Mouse (Mus musculus) heart, postnatal 36 days (tissue): ENCODE measurements at regions not wholly inside any gene's neighbourhood (a gene's known extent, or its start where the extent isn't known, plus 50 kb on each side); places are given as distances from the start of the nearest gene placed in this dataset.
A peak's percentile ranks its signal among the peaks of the same experiment; 100 is the strongest.

Experiments used
- DNase-seq, 2 experiments: peaks; one replicate each; pipeline ENCODE4 v3.0.0; 2021 to 2022
- intact Hi-C: fragments of 180-260 bp; cut with DNase I; formaldehyde crosslinking; loops from one replicate; pipeline ENCODE4 v1.15.1; 2025

DNA sequence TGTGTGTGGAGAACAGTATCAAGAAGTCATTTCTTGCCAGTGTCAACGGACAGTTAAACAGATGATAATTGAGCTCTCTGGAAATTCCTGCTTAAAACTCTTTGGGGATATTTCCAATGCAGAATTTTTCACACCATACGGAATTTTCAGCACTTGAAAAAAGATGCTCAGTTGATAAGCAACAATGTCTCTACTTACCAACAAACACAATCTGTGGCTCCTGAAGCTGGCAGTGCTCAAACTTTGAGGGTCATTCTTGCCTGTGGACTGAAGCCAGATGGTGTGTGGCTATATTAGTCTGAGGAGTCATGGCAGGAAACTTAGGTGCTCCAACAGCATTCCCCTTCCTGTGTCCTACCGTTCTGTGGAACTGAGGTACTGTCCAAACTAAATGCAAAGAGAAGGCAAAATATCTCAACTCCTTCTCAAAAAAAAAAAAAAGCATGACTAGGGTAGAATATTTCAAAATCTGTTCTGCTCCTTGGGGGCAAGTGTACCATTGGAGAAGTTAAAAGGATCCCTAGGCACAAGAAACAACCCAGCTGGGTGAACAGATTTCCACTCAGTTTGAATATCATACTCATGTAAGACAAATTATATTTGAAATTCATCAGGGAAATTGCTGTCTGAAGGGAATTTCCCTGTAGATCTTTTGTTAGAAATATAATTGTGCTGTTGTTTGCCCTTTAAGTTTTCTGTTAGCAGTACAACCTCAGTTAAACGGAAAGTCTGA is 160.1 kb upstream of the Marcks start:
- intact Hi-C loops: no loop called here
- DNase-seq: no peak

DNA sequence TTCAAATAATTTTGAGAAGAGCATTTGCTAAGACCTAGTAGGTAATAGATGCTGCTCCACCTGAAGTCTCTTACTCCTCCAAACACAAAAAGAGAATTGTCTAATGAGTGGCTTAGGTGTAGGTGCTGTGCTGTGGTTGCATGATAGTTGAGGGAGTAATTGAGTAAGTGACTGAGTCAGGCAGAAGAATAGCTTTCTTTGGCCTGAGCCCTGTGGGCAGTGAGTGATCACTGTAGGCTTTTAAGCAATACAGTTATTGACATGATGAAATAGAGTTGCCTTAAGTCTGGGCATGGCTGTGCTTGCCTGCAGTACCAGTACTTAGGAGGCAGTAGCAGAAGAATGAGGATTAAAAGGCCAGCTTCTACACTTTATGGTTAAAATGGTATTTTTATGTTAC is 155.5 kb upstream of the Marcks start:
- no peak for DNase-seq
- intact Hi-C loops: no loop called here

DNA sequence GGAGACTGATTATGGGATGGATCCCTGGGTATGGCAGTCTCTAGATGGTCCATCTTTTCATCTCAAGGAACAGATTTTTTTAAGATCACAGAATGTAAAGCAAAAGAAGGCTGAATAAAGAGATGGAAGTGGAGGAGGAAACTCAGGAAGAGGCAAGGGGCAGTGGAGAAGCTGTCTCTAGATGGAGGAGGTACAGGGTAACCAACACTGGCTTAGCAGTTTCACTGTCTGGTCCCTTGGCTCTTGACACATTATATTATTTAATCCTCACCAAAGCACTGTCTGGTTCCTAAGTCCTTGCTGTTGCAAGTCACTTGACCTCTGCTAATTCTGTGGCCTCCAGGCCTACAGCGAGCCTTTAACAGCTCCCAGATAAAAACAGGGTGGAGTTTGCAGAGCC is 154.6 kb upstream of the Marcks start:
- no peak for DNase-seq
- intact Hi-C loops: no loop called here

DNA sequence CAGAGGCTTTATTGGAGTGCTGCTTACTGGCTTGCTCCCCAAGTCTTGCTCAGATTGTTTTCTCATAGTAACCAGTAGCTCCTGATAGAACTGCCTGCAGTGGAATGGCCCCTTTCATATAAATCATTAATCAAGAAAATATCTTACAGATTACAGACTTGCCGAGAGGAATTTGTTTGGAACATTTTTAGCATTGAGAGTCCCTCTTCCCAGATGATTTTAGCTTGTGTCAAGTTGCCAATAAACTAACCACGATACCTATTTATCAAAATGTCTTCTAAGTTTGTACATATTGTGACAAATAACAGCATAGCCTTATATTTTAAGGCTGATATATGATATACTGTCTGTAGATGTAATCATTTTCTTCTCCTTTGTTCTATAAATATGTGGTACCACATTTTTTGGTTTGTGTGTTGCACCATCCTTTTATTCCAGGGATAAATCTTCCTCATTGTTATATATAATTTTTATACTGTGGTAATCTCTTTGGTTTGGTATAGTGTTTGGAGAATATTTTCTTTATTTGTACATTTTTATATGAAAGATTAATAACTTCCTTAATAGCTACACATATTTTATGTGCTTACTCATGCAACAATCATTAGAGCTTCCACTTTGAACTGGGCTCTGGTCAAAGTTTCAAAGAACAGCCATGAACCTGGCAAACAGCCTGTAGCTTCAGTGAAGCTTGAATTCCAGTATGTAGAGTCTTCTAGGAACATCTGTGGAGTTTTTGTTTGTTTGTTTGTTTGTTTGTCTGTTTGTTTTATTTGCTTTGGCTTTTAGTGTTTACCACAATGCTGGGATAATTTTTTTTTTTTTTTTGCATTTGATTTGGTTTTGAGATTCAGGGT is 153.1 kb upstream of the Marcks start:
- no peak for DNase-seq
- intact Hi-C loops: no loop called here

DNA sequence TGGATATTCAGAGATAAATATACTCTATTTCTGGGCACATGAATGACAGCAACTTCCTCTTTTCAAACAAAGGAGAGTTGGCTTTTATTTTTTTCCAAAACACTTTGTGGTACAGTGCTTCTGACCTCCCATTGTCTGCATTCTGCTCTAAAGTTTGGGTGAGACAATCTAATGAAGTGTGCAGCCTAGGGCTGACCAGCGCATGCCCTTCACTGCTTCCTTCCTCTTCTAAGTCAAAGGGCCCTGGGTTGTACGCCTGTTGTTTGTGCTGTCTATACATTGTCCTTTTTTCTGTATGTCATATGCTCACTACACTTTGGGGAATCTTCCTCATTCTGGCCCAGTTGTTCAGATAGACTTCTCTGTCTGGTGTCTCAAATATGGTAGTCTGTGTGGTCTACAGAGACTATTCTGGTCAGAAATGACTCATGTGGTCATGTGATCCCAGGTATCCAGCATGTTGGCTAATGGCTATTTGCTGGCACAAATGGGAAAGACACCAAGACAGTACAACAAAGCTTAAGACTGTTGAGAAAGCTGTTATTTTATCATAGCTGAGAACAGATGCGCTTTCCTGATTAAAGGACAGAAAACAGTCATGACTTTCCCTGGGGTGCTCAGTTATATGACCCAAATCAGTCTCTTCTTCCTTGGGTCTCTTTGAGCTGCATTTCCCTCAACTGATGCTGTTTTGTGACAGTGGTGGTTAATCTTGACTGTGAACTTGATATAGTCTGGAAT is 151.4 kb upstream of the Marcks start:
- DNase-seq: no peak
- intact Hi-C loops: no loop called here

DNA sequence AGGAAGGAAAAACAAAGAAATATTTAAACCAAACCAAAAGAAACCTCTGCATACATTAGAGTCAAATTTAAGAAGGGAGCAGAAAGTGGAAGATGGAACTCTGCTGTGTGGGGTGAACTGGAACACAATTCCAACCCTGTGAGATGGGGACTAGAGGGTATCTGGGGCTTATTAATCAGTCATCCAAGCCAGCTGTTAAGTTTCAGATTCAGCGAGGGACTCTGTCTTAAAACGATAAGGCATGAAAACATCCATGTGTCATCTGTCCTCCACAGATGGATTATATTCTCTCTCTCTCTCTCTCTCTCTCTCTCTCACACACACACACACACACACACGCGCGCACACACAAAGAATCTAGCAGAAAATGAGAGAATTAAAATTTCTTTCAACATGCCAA is 147.6 kb upstream of the Marcks start:
- intact Hi-C loops: no loop called here
- DNase-seq: no peak

DNA sequence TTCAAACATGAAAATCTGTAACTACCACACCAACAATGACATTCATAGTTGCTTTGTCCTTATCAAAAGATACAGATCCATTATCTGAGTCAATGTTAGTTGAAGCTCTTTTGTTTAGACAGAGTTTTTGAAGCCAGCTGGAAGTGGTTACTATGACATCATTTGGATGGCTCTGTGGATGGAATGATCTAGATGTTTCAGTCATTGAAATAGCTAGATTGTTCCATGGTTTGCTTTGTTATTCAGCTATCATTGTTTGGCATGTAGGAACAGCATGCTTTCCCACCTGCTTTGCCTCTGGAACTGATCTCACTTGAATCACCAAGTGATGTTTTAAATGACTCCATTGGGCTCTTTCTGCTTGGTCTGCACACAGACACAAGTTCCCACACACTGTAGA is 144.2 kb upstream of the Marcks start:
- DNase-seq: no peak
- intact Hi-C loops: no loop called here

DNA sequence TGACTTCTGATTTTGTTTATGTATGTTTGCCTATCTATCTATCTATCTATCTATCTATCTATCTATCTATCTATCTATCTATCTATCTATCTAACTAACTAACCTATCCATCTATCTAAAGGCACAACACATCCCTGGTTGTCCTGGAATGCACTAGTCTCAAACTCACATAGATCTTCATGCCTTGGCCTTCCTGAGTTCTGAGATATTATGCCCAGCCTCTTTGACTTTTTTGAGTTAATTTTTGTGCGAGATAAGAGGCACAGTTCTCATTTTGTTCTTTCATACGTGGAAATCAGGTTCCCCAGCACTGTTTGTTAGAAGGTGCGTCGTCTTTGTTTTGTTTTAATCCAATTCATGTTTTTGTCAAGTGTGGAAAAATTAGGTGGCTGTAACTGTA is 142.1 kb upstream of the Marcks start:
- DNase-seq: no peak
- intact Hi-C loops: no loop called here

DNA sequence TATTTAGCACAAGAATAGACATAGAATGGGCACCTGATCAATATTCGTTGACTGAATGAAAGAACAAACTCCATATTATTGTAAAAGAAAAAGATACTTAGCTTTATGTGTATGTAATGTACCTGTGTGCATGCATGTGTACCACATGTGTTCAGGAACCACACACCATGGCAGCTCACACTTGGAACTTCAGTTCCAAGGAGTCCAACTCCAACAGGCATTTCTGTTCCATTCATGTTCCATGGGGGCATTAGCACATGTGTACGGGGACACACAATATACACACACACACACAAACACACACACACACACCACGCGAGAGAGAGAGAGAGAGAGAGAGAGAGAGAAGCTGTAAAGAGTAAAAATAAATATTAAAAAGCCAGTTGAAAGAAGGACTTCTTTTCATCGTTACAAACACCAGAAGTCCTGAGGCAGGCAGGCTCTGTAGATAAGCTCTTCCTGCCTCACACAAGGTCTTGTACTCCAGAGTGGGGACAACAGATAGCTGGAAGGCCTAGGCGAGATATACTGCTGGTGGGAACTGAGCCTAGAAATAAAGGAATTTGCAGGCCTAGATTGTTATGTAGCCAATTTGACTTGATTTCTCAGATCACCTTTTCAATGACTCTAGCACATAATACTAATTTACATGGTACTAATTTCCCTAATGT is 141.6 kb upstream of the Marcks start:
- no peak for DNase-seq
- intact Hi-C loops: no loop called here

DNA sequence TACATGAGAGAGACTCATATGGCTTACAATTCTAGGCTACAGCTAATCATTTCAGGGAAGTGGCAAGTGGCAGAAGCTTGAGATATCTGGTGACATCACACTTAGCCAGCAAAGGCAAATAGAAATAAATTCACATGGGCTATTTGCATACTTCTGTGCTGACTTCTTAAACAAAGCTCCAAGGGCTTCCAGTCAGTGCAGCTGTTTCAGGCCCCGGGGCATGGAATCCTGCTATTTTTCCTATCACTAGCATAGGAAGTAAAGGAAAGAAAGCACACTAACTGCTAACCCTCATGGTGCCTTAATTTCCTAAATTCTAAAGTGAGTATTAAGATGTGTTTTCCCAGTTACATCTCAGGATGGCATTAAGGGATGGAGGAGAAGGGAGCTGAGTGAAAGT is 140.6 kb upstream of the Marcks start:
- no peak for DNase-seq
- intact Hi-C loops: loop anchor here (5.0 kb wide), 1 partner anchor 137 kb away; no protein-coding TSS in a partner anchor

DNA sequence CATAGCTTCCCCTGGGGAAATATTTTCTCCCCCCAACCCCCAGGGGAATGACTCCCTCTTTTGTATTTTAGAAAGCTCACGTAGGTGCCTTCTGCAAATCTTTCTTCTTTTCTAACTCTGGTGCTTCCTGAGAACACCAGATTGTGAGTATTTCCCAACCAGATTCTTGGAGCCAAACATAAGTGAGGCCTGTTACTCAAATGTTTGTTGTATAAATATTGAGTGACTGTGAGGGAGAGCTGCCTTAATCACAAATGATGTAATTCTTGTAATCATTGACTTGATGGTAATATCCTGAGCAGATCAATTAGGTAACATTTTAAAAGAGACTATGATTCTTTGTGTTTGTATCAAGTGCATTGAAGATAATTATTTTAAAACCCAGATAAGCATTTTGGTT is 137.1 kb upstream of the Marcks start:
- intact Hi-C loops: loop anchor here (5.0 kb wide), 1 partner anchor 134 kb away; no protein-coding TSS in a partner anchor
- no peak for DNase-seq

DNA sequence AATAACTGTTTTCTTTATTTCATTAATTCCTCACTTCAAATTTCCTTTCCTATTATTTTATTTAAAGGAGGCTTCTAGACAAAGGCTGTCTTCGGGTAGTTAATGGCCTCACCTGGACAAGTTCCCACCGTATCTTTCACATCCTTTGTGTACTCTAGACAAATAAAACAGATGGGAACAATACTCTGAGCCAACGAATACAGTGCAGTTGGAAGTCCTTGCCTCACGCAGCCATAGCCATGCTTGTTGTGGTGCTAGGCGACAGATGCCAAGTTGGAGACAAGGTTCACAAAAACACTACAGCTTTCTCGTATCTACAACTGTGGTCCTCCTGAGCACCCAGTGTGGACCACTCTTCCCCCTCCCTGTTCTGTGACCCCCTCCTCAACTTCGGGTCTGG is 136.6 kb upstream of the Marcks start:
- DNase-seq: no peak
- intact Hi-C loops: loop anchor here (5.0 kb wide), 1 partner anchor 133 kb away; no protein-coding TSS in a partner anchor

DNA sequence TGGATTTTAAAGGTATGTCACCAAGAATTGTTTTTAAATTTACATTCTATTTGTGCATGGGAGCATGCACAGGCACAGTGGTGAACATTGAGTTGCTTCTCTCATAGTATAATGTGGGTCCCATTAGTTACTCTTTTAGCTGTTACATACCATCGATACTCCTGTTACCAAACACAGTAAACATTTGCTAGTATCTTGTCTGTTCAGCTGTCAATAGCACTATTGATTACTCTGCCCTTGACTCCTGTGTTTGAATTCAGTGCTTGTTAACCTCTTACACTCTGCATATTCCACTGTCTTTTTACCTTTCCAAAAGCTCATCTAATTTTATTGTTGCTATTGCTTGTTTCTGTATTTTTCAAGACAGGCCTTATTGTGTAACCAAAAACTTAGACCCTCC is 133.2 kb upstream of the Marcks start:
- intact Hi-C loops: no loop called here
- DNase-seq: no peak

DNA sequence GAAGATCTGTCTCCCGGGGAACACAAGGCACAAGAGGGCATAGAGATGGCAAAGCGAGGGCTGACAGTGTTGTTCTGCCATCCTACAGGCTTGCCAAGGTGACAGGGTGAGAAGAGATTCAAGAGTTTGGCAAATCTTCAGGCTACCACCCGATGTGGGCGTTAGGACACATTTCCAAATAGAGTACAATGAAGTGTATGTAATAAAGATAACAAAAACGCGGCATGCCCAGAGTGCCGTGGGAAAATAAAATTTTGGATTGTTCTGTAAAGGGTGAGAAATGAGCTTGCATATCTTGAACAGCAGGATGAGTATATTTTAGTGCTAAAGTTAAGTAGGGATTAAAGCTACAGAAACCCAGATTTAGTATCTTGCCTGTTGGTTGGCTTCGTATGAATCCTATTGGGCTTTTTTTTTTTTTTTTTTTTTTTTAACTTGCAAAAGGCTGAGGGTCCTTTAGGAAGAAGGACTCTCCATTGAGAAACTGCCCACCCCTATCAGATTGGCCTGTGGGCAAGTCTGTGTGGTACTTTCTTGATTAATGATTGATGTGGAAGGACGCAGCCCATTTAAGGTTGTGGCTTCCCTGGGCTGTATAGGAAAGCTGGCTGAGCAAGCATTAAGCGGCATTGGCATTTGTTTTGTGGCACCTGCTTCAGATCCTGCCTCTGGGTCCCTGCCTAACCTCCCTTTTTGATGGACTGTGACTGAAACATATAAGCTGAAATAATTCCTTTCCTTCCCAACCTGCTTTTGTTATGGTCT is 131.7 kb upstream of the Marcks start:
- DNase-seq: no peak
- intact Hi-C loops: no loop called here

DNA sequence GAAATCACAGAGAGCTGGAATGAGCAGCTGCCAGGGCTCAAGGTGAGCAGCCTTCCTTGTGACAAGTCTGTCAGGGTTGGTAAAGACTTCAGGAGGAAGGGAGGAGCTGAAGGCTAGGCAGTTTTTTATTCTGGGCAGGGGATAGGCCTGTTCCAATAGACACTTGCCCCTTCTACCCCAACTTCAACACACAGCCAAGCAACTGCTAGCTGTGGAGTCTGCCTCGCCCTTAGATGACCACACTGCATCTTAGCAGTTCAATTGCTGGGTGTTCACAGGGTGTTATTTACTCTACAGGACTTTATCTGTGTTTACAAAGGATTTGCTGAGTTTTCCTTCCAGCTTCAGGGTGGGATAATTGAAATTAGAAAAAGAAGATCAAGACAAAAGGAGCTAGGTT is 128.2 kb upstream of the Marcks start:
- intact Hi-C loops: no loop called here
- DNase-seq: no peak

DNA sequence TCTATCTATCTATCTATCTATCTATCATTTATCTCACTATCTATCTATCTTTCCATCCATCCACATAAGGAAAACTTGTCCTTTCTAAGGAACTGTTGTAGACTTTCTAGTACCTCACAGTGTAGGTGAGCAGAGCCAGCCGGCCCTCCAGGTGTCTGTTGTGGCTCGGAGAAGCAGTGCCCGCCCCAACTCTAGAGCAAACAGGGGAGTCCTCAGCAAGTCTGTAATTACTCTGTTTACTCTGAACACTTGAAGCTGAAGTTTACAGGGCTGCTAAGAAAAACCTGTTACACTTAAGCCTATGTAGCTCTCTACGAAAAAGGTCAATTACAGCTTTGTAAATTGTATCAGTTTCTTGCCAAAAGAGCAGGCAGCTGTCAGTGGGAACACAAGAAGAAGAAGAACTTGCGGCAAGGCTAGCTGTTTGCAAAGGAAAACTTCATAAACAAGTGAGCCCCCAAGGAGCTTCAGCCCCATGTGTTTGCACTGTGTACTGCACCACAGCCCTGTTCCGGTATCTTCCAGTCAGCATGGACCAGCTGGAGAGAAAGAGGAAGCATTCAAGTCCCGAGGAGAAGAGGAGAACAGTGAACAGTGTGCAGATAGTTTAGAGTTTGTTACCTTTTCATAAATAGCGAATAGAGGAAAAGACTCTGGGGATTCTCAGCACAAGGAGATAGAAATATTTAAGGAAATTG is 122.2 kb upstream of the Marcks start:
- intact Hi-C loops: no loop called here
- peak; percentile 33 to 42 for DNase-seq

DNA sequence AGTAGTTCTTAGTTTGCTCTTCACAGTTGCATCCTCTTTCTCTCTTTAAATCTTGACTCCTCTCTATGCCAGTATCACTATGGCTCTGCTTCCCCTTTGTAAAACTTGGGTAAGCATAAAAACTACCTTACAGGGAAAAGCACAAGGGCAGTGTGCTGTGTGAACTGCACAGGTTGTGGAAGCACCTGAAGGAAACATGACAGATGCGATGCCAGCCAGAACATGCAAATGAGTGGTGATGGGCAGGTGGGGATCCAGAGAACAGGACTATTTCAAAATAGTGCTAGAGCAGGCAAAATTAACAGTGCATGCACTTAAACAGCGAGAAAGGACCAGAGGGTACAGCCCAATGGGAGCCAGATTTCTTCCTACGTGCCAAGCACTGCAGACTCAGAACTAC is 120.5 kb upstream of the Marcks start:
- DNase-seq: no peak
- intact Hi-C loops: no loop called here

DNA sequence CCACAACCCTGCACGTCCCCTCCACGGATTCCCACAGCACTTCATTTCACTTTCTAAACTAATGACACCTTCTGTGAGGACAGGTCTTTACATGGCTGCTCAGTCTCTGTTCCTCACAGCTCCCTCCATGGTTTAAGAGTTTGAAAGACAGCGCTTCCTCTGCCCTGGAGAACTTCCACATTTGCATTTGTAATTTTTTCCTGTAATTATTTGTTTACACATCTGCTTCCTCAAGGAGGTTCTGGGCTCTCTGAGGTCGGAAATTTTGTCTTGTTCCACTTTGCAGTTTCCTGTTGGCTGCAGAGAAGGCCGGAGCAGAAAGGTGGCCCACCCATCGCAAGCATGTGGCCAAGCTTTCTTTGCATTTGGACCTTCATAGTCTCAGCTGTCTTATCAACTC is 118.8 kb upstream of the Marcks start:
- intact Hi-C loops: no loop called here
- DNase-seq: no peak

DNA sequence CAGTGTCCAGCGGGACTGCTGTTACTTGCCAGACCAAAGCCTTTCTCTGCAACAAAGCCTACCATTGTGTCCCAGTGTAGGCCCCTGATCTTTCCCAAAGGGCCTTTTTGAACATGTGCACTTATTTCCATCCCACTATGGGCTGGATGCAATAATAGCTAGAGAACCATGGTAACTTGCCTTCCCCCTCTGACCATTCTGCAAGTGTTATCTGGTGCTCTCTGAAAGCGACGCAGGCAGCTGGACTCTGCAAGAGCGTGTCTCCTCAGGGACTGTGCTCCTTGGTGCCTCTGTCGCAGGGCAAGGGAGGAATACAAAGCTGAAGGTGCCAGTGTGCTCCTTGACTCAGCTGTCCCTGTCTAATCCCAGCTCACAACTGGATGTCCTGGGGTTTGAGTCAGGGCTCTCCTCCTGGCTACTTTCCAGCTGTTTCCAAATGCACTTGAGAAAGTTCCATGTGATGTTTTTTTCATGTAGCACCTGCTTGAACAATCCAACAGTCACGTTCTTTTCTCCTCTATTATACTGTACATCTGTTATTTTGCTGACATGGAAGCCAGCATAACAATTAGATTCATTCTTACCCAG is 112.3 kb upstream of the Marcks start:
- no peak for DNase-seq

More for the DNA sequence above, 112.3 kb upstream of the Marcks start:
- intact Hi-C loops: no loop called here
